Mouse (Mus musculus): ENCODE measurements around the gene Pkp1. TPM values are rescaled to one million over a fixed set of nuclear protein-coding genes. Genes with fewer than 3 reads are reported as not detected.

Pkp1 gene
- total RNA-seq, 2 experiments from 2014 or later: 0.09 TPM; not detected in 1

GRCm38 (mm10) chr1:135828918-135829317, 90.1 kb downstream of the Pkp1 start:
- no peak for DNase-seq (ENCODE audit: low spot score)

DNA sequence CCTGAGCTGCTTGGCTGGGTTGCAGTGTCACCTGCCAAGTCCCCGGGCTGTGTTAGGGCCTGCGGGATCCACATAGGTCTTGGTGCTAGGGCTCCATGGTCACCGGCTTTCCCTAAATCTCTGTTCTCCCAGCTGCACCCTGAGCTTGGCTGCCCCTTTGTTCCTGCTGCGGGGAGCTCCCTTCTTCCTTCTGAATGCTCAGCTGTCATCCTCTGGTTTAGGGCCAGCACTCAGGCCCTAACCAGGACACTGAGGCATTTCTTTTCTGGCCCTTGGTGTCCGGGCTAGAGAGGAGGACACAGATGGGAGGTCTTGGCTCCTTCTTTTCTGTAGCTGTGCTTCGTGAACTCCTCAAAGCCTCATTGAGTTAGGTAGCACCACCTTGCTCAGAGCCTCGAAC, 97.2 kb downstream of the Pkp1 start:
- no peak for DNase-seq (ENCODE audit: low spot score)

Other genes with a start within 250 kb of the Pkp1 start
- 10 to 100 TPM; 21.6 to 31.7 TPM for gene Csrp1, start 199.1 kb downstream of the Pkp1 start, total RNA-seq (2021)
- gene Phlda3, start 153.1 kb downstream of the Pkp1 start, total RNA-seq (2021): 100 to 1,000 TPM; 152 to 154 TPM
- 100 to 1,000 TPM; 310 to 354 TPM for gene Tnni1, start 139.8 kb downstream of the Pkp1 start, total RNA-seq (2021)
- gene Lad1, start 100.6 kb downstream of the Pkp1 start, total RNA-seq (2021): under 1 TPM in 1 of 2 experiments, not detected in 1; 0.09 TPM
- gene Tnnt2, start 82.9 kb downstream of the Pkp1 start, total RNA-seq (2021): 1 to 10 TPM; 3.3 to 4.3 TPM
- 10 to 100 TPM; 32.4 to 62.9 TPM for gene Igfn1, start 87.1 kb upstream of the Pkp1 start, total RNA-seq (2021)
- 1 to 10 TPM; 5.9 to 7.0 TPM for gene Tmem9, start 88.9 kb upstream of the Pkp1 start, total RNA-seq (2021)
- gene Ascl5, start 131.6 kb upstream of the Pkp1 start, total RNA-seq (2021): not detected
- 1,000 to 10,000 TPM in 1 of 2 experiments, 100 to 1,000 TPM in 1; 824 to 1,030 TPM for gene Cacna1s, start 133.5 kb upstream of the Pkp1 start, total RNA-seq (2021)
- gene Kif21b, start 212.2 kb upstream of the Pkp1 start, total RNA-seq (2021): under 1 TPM; 0.53 to 0.74 TPM

Data from gastrocnemius, adult 18-20 months (tissue).